ENCODE assay signal across 8 mouse cellular contexts in genomic region chr3:102995605-102996321, GRCm38 (mm10). TPM values are rescaled to one million over a fixed set of nuclear protein-coding genes. Genes with fewer than 3 reads are reported as not detected.
A peak's percentile ranks its signal among the peaks of the same experiment; 100 is the strongest.
DNase-seq lines count a peak whose midpoint lies in the region; ATAC-seq and TF ChIP-seq lines count a peak whose summit lies in the region.

Sike1 (plus strand) TSS chr3:102995708.

- dilution Hi-C loops in CH12.LX (cut with MboI; ENCODE audit: extremely low pct_ligation_motif_present, extremely low pct_unique_long_range_greater_than_20kb, low sequenced_read_pairs): no loop called here

- TF ChIP-seq EP300 in CH12.LX (IDR thresholded peaks at IDR 0.05; ENCODE audit: low read length): no peak
- TF ChIP-seq EP300 in heart, postnatal 0 days (IDR thresholded peaks at IDR 0.05; ENCODE audit: low read depth): peak; percentile 77; the same call in 1 of the 2 replicates

- peaks cover 13% of the 10 kb centered on the region for H3K9me3 ChIP-seq in CH12.LX (replicated peaks; ENCODE audit: low read length)
- H3K9me3 ChIP-seq in forebrain, embryonic 12.5 days: 0 out of 2 replicates have a peak, but pooled peaks cover 6% of the 10 kb centered on the region
- no peaks in the 10 kb centered on the region for H3K9me3 ChIP-seq in heart, postnatal 0 days (replicated peaks; ENCODE audit: control insufficient read depth, low read length)
- H3K9me3 ChIP-seq in liver, embryonic 16.5 days (replicated peaks; ENCODE audit: control insufficient read depth, low read length): no peaks in the 10 kb centered on the region
- no peaks in the 10 kb centered on the region for H3K9me3 ChIP-seq in neural tube, embryonic 13.5 days

- no peaks in the 10 kb centered on the region for H3K27me3 ChIP-seq in CH12.LX (replicated peaks)
- H3K27me3 ChIP-seq in forebrain, embryonic 12.5 days: no peaks in the 10 kb centered on the region
- H3K27me3 ChIP-seq in heart, postnatal 0 days (ENCODE audit: control insufficient read depth, insufficient read depth, low read length): no peaks in the 10 kb centered on the region
- H3K27me3 ChIP-seq in liver, embryonic 16.5 days (ENCODE audit: control insufficient read depth, insufficient read depth, low read depth, low read length): no peaks in the 10 kb centered on the region
- no peaks in the 10 kb centered on the region for H3K27me3 ChIP-seq in neural tube, embryonic 13.5 days
- H3K27me3 ChIP-seq in testis, adult 2 months (ENCODE audit: control insufficient read depth, insufficient read depth, low read length): no peaks in the 10 kb centered on the region

- WGBS in forebrain, embryonic 12.5 days: under 1% methylated on average over 58 of the region's 60 CpGs
- under 1% methylated on average over 59 of the region's 60 CpGs for WGBS in heart, postnatal 0 days
- WGBS in liver, embryonic 16.5 days (ENCODE audit: insufficient replicate concordance): under 1% methylated on average over 60 of the region's 60 CpGs
- WGBS in neural tube, embryonic 13.5 days: under 1% methylated on average over 60 of the region's 60 CpGs

- peaks cover 7% of the 10 kb centered on the region for H3K79me2 ChIP-seq in CH12.LX (replicated peaks; ENCODE audit: control insufficient read depth, extremely low read depth, insufficient read depth, poor library complexity, severe bottlenecking)

- in situ Hi-C loops in CH12.LX (cut with MboI; ENCODE audit: low pct_ligation_motif_present, low pct_unique_long_range_greater_than_20kb, low sequenced_read_pairs): no loop called here

- peak; percentile 95 for DNase-seq in CH12.LX (ENCODE audit: extremely low read depth)
- peak; percentile 85 for DNase-seq in c-Kit-positive CD71-positive TER-119-negative erythroid progenitor cells, embryonic 14.5 days (ENCODE audit: low read depth)
- peak; percentile 92 for DNase-seq in heart, postnatal 0 days (ENCODE audit: low spot score)
- peak; percentile 94 to 96 for DNase-seq in kidney, postnatal 4 days

- peaks cover 8 to 19% of the 10 kb centered on the region in 2 experiments for H3K4me1 ChIP-seq in CH12.LX (ENCODE audit: control insufficient read depth in 1 of 2, insufficient read depth in 2 of 2)
- peaks cover 12% of the 10 kb centered on the region for H3K4me1 ChIP-seq in forebrain, embryonic 12.5 days
- peaks cover 13% of the 10 kb centered on the region for H3K4me1 ChIP-seq in heart, postnatal 0 days (ENCODE audit: control insufficient read depth, insufficient read depth)
- peaks cover 7% of the 10 kb centered on the region for H3K4me1 ChIP-seq in liver, embryonic 16.5 days (ENCODE audit: control insufficient read depth, low read depth, low read length)
- peaks cover 20% of the 10 kb centered on the region for H3K4me1 ChIP-seq in neural tube, embryonic 13.5 days (replicated peaks)
- H3K4me1 ChIP-seq in testis, adult 2 months (ENCODE audit: control insufficient read depth, insufficient read depth, low read length): peaks cover 2% of the 10 kb centered on the region; the same call in 1 of the 2 replicates

- peak within 1 kb of the TSS; percentile 92 for H3K9ac ChIP-seq in CH12.LX (ENCODE audit: insufficient read depth, low read depth)
- H3K9ac ChIP-seq in forebrain, embryonic 12.5 days: peak within 1 kb of the TSS; percentile 83
- peak within 1 kb of the TSS; percentile 84 for H3K9ac ChIP-seq in heart, postnatal 0 days (replicated peaks; ENCODE audit: low read depth, low read length)
- peak within 1 kb of the TSS; percentile 76 for H3K9ac ChIP-seq in liver, embryonic 16.5 days (ENCODE audit: low read depth, low read length)
- H3K9ac ChIP-seq in neural tube, embryonic 13.5 days: peak within 1 kb of the TSS; percentile 82

- TF ChIP-seq RAD21 in CH12.LX (IDR thresholded peaks at IDR 0.05; ENCODE audit: low read depth, low read length): no peak

- H3K4me3 ChIP-seq in CH12.LX (replicated peaks in 1 of 3; ENCODE audit: low read depth in 2 of 3, low read length in 2 of 3, poor library complexity in 1 of 3): peak within 1 kb of the TSS; percentile 69 to 100 (median 74)
- H3K4me3 ChIP-seq in forebrain, embryonic 12.5 days (replicated peaks): peak within 1 kb of the TSS; percentile 79
- peak within 1 kb of the TSS; percentile 90 for H3K4me3 ChIP-seq in heart, postnatal 0 days (ENCODE audit: low read depth, low read length)
- peak within 1 kb of the TSS; percentile 80 for H3K4me3 ChIP-seq in liver, embryonic 16.5 days (ENCODE audit: low read depth, low read length)
- H3K4me3 ChIP-seq in neural tube, embryonic 13.5 days: peak within 1 kb of the TSS; percentile 63
- peak within 1 kb of the TSS; percentile 89 for H3K4me3 ChIP-seq in testis, adult 2 months (ENCODE audit: control insufficient read depth, low read depth, low read length)

- peaks cover 15 to 39% of the 10 kb centered on the region in 2 experiments for H3K36me3 ChIP-seq in CH12.LX (replicated peaks in 1 of 2; ENCODE audit: control insufficient read depth in 1 of 2, insufficient read depth in 1 of 2, low read length in 1 of 2)
- H3K36me3 ChIP-seq in forebrain, embryonic 12.5 days (replicated peaks): peaks cover 28% of the 10 kb centered on the region
- peaks cover 26% of the 10 kb centered on the region for H3K36me3 ChIP-seq in heart, postnatal 0 days (replicated peaks; ENCODE audit: control insufficient read depth, insufficient read depth, low read length)
- peaks cover 14% of the 10 kb centered on the region for H3K36me3 ChIP-seq in liver, embryonic 16.5 days (ENCODE audit: control insufficient read depth, insufficient read depth)
- H3K36me3 ChIP-seq in neural tube, embryonic 13.5 days: peaks cover 28% of the 10 kb centered on the region
- no peaks in the 10 kb centered on the region for H3K36me3 ChIP-seq in testis, adult 2 months (ENCODE audit: control insufficient read depth, insufficient read depth, low read length)

- peak; percentile 99 for ATAC-seq in forebrain, embryonic 12.5 days (ENCODE audit: low FRiP score)
- ATAC-seq in heart, postnatal 0 days (ENCODE audit: insufficient read depth, low read depth): peak; percentile 98
- ATAC-seq in liver, embryonic 16.5 days (ENCODE audit: low read depth): peak; percentile 96
- peak; percentile 99 for ATAC-seq in neural tube, embryonic 13.5 days (ENCODE audit: low read depth)

- TF ChIP-seq CTCF in CH12.LX (conservative IDR thresholded peaks at IDR 0.05 in 1 of 2, IDR thresholded peaks at IDR 0.05 in 1 of 2; ENCODE audit: low read depth in 2 of 2, low read length in 2 of 2): 0 out of 4 replicates have a peak, but pooled peaks of 1 of the 2 experiments have one; percentile 1
- TF ChIP-seq CTCF in heart, postnatal 0 days (IDR thresholded peaks at IDR 0.05; ENCODE audit: low read depth): no peak
- 0 out of 2 replicates have a peak, but pooled peaks have one; percentile 13 for TF ChIP-seq CTCF in testis, adult 2 months (IDR thresholded peaks at IDR 0.05; ENCODE audit: control insufficient read depth, insufficient read depth, insufficient replicate concordance, low read depth, low read length)

- peak within 1 kb of the TSS; percentile 99 for H3K4me2 ChIP-seq in CH12.LX (ENCODE audit: insufficient read depth, low read depth, poor library complexity, severe bottlenecking)
- peak within 1 kb of the TSS; percentile 63 for H3K4me2 ChIP-seq in forebrain, embryonic 12.5 days
- H3K4me2 ChIP-seq in heart, postnatal 0 days (ENCODE audit: low read depth, low read length): peak within 1 kb of the TSS; percentile 76
- H3K4me2 ChIP-seq in liver, embryonic 16.5 days (ENCODE audit: low read depth, low read length): peak within 1 kb of the TSS; percentile 82
- H3K4me2 ChIP-seq in neural tube, embryonic 13.5 days: peak within 1 kb of the TSS; percentile 54

- TF ChIP-seq POLR2A in CH12.LX (IDR thresholded peaks at IDR 0.05; ENCODE audit: low read depth, low read length): peak; percentile 92
- peak; percentile 96 for TF ChIP-seq POLR2A in testis, adult 2 months (IDR thresholded peaks at IDR 0.05; ENCODE audit: control insufficient read depth, low read depth, low read length)

- H3K27ac ChIP-seq in CH12.LX (ENCODE audit: insufficient read depth, low read depth): peak within 1 kb of the TSS; percentile 99
- peak within 1 kb of the TSS; percentile 89 for H3K27ac ChIP-seq in forebrain, embryonic 12.5 days
- peak within 1 kb of the TSS; percentile 98 for H3K27ac ChIP-seq in heart, postnatal 0 days (ENCODE audit: low read depth)
- peak within 1 kb of the TSS; percentile 95 for H3K27ac ChIP-seq in liver, embryonic 16.5 days (ENCODE audit: low read length)
- H3K27ac ChIP-seq in neural tube, embryonic 13.5 days (replicated peaks): peak within 1 kb of the TSS; percentile 93
- peak within 1 kb of the TSS; percentile 76 for H3K27ac ChIP-seq in testis, adult 2 months (ENCODE audit: control insufficient read depth, insufficient read depth, low read depth, low read length)

TF ChIP-seq in CH12.LX, 34 proteins besides CTCF, POLR2A, EP300 and RAD21 (continues in another document):
- TF ChIP-seq TCF12 (IDR thresholded peaks at IDR 0.05; ENCODE audit: low read depth, low read length) (peak; percentile 82), MAFK (IDR thresholded peaks at IDR 0.05; ENCODE audit: insufficient replicate concordance, low read length) (no peak), HCFC1 (IDR thresholded peaks at IDR 0.05; ENCODE audit: low read depth, low read length) (peak; percentile 82), ZC3H11A (IDR thresholded peaks at IDR 0.05; ENCODE audit: low read depth, low read length) (no peak), SMC3 (IDR thresholded peaks at IDR 0.05; ENCODE audit: low read depth, low read length) (no peak), UBTF (IDR thresholded peaks at IDR 0.05; ENCODE audit: low read depth, low read length) (0 out of 2 replicates have a peak, but pooled peaks have one; percentile 33), IRF4 (IDR thresholded peaks at IDR 0.05; ENCODE audit: low read depth, low read length) (peak; percentile 43; the same call in 1 of the 2 replicates), MAX (IDR thresholded peaks at IDR 0.05; ENCODE audit: low read length) (peak; percentile 86), POLR2AphosphoS2 (IDR thresholded peaks at IDR 0.05; ENCODE audit: low read depth, low read length) (peak; percentile 88), NRF1 (IDR thresholded peaks at IDR 0.05; ENCODE audit: low read depth, low read length) (peak; percentile 91), ZMIZ1 (IDR thresholded peaks at IDR 0.05; ENCODE audit: low read depth, low read length) (no peak; the same call in none of the 2 replicates), GABPA (IDR thresholded peaks at IDR 0.05; ENCODE audit: insufficient replicate concordance, low read depth, low read length) (no peak; the same call in 1 of the 2 replicates)

RNA-seq across cellular contexts. Expression of gene Sike1, which starts in this region (rescaled TPM):
- total RNA-seq in CH12.LX (2012; rRNA removed): 15.3 and 20.9 TPM in 2 replicates
- total RNA-seq in CH12.LX (2014; rRNA removed): 28.2 and 39.2 TPM in 2 replicates
- 31.6 and 38.4 TPM in 2 replicates for polyA plus RNA-seq in CH12.LX (2012; ENCODE audit: insufficient read length, low read depth)
- 77.2 and 86.8 TPM in 2 replicates for polyA plus RNA-seq in forebrain, embryonic 12.5 days (2016; fragmentation: Nextera tagmentation; extraction: Ambion mirVana)
- total RNA-seq in heart, postnatal 0 days (2014; rRNA removed; ENCODE audit: low replicate concordance): 31.8 TPM in 2 replicates
- 60.0 and 72.5 TPM in 2 replicates for polyA plus RNA-seq in heart, postnatal 0 days (2015; fragmentation: Nextera tagmentation; extraction: Ambion mirVana)
- polyA plus RNA-seq in liver, embryonic 16.5 days (2015; fragmentation: Nextera tagmentation; extraction: Ambion mirVana): 13.9 TPM in 2 replicates
- 64.5 and 71.1 TPM in 2 replicates for polyA plus RNA-seq in neural tube, embryonic 13.5 days (2015; fragmentation: Nextera tagmentation; extraction: Ambion mirVana)
- 10.2 and 16.3 TPM in 2 replicates for polyA plus RNA-seq in testis, adult 2 months (2012; rRNA removed)

Comparison
In these comparisons a context has a peak if more than half of its experiments do, and no peak if none do; other contexts are left out.
1. Peak in every context shown above with its lines: DNase-seq, ATAC-seq, H3K4me3 ChIP-seq and H3K27ac ChIP-seq.